Mouse (Mus musculus) layer of hippocampus, adult 18-20 months (tissue): ENCODE measurements around the gene Pla2g6. TPM values are rescaled to one million over a fixed set of nuclear protein-coding genes. Genes with fewer than 3 reads are reported as not detected.
A peak's percentile ranks its signal among the peaks of the same experiment; 100 is the strongest.

Source experiments
- DNase-seq, 2 experiments: peaks; one replicate each; pipeline ENCODE4 v3.0.0; 2022; ENCODE audit warnings: low spot score in 2 of 2
- total RNA-seq, 2 experiments: library from RNA; stranded (reverse); gene quantifications; 2 replicates each; pipeline ENCODE4 v1.2.3; 2021

The Pla2g6 gene
- total RNA-seq, 2 experiments from 2014 or later, result 23.0 to 23.1 TPM

DNA sequence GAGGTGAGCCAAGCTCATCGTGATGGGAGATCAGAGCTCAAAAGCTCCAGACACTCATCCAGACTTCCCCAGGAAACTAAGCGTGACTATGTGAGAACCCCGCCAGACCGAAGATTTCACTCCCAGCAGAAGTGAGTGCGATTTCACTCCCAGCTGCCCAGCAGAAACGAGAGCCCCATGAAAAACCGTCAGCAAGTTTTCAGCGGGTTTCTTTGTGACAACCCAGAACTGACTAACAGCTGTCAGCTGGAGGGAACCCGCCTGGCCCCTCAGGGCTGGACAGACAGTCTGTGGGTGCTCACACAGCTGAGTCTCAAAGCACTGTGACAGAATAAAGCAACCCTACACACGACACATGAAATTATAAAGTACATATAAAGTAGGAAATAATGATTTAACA is 50.5 kb downstream of the Pla2g6 start:
- no peak for DNase-seq

DNA sequence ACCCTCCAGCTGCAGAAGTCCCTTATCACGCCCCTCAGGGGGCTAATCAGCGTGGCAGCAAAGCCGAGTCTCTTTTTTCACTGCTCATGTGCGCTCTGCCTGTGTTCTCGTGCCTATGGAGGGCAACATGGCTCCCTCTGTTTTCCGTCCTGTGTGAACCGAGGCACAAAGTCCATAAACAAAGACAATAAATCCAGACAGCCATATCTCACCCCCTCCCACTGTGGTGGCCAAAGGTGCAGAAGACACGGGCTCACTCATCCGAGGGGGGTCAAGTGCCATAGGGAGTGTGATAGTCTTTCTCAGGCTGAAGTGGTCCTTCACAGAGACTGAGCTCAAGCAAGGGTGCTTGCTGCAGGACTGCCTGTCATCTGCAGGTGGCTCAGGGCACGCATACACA is 55.2 kb downstream of the Pla2g6 start:
- no peak for DNase-seq

DNA sequence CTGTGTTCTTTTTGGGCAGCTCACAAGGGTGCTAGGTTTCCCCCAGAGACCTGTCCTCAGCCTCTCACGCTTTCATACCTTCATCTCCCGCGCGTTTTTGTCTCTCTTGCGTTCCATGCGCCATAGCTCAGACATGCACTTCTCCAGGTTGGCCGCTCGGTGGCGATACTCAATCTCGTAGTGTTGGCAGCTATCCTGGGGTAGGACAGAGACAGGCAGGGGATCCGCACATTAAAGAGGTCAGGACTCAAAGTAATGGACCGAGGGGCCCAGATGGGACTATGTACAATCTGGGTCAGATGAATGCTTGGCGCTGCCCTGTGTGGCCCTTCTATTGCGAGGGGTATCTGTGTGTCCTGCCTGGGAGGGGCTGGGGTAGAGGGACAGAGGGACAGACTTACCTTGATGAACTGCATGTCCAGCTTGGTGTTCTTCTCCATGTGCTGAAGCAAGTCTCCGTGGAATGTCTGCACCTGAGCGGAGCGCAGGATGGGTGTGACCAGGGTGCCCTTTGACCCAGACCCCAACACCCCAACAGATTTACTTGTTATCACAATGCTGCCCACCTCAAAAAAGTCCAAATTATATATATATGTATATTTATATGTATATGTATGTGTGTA is 57.0 kb downstream of the Pla2g6 start:
- peak in 1 of 2 experiments; percentile 25 for DNase-seq

DNA sequence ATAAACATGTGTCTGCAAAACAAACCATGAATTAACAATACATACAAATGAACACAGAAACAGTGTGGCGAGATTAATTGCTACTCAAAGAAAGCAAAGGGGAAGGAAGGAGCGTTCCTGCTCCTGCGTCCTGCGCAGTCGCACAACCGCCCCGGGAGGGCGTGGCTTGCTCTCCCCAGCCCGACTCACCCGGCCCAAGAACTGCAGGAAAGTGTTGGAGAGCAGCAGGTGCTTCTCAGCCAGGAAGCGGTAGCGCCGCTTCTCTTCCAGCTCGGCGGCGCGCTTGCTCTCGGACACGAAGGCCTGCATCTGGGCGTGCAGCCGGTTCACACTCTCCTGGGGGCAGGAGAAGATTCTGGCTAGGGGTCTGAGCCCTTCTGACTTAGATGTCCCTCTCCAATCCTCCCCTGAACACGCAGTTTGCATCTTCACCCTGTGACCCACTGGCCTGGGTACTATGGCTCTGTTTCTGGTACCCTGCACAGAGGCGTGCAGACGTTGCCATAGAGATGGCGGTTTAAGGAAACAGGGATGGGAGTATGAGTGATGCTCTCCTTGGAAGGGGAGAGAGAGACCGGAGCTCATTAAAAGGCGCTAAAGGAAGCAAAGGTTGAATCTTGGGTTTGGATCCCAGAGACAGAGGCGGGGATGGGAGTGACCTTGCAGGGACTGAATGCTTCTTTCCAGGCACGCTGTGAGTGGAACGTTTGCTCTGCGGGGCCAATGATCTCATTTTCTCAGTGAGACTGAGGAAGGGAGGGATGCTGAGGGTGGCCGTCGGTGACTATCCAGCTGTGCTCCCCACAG is 57.7 kb downstream of the Pla2g6 start:
- peak in 1 of 2 experiments; percentile 36 for DNase-seq

DNA sequence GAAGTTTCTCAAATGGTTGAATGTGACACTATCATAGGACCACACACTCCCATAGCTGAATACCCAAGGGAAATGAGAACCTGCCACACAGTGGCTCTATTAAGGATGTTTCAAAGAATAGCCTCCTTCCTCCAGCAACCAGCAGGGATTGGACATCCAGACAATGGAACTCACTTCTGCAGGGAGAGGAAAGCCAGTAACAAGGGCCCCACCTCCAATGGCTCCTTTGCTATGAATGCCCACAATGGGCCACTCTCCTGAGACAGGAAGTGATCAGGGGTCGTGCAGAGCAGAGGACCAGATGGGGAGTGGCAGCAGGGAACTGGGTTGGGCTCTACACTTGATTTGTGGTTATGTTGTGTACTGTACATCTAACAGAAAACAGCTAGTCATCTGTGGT is 59.7 kb downstream of the Pla2g6 start:
- DNase-seq, result no peak

DNA sequence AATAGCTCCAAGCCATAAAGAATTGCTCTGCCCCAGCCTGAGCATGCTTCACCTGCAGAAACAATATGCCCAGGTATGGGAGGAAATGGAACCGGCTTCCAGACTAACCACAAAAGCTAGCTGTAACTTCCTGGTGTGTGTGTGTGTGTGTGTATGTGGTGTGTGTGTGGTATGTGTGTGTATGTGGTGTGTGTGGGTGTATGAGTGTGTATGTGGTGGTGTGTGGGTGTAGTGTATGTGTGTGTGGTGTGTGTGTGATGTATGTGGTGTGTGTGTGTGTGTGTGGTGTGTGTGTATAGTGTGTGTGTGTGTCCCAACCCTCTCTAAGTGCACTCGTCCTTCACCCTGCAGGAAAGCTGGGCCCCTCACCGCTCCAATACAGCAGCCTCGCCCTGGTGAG is 62.8 kb downstream of the Pla2g6 start:
- DNase-seq, result no peak

DNA sequence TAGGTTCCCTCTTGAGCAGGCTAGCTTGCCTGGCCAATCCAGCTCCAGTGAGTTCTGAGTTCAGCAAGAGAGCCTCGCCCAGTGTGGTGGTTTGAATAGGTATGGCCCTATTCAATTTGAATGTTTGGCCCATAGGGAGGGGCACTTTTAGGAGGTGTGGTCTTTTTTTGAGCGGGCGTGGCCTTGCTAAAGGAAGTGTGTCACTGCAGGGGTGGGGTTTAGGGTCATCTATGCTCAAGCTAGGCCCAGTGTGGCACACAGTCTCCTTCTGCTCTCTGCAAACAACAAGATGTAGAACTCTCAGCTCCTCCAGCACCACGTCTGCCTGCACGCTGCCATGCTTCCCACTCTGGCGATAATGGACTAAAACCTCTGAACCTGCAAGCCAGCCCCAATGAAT is 64.5 kb downstream of the Pla2g6 start:
- DNase-seq, result no peak

DNA sequence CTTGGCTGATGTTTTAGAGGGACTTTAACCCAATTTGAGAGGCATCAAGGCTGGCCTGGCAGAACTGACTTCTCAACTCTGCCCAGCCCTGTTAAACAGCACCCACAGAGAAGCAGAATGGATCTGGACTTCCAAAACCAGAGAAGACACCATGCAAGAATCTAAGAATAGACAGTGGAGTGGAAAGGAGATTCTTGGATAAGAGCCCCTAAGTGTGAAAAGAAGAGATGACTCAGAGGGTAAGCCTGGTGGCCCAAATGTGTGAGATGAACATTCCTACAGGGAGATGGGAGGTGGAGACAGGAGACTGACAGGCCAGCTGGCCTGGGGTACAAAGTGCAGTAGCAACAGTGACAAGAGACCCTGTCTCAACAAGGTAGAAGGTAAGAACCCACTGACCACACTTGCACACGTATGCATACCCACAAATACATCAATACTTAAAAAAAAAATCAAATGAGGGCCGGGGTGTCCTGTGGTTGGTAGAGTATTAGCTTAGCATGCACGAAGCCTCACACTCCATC is 65.3 kb downstream of the Pla2g6 start:
- DNase-seq, result no peak

DNA sequence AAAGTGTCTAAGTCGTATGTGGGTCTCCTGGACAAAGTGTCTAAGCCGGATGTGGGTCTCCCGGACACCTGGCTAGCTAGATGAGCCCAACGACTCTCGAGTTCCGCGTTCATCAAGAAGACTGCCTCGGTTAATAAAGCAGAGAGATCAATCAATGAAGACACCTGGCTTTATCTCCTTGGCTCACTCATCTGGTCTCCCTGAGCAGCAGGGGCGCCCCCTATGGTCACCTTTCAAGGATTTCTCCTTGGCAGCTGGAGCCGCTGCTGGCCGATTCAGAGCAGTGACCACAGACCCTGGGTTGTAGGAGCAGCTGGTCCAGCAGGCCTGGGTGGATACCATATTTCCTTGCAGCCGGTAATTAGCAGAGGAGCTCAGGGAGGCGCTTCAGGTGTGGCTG is 65.8 kb downstream of the Pla2g6 start:
- no peak for DNase-seq

DNA sequence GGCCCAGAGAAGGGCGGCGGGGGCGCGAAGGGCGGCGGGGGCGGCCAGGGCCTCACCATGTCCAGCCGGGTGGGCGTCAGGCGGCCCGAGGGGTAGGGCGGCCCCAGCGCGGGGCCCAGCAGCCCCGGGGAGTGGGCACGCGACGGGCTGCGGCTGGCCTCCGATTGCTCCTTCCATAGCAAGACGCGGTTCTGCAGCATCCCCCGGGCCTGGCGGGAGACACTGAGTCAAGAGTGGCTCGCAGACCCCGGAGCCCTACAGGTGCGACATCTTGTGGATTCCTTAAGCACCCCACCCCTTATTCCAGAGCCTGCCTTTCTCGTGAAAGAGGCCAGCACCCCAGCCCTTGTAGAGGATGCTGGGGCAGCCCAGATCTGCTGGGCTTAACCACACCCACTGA is 66.4 kb downstream of the Pla2g6 start:
- no peak for DNase-seq

DNA sequence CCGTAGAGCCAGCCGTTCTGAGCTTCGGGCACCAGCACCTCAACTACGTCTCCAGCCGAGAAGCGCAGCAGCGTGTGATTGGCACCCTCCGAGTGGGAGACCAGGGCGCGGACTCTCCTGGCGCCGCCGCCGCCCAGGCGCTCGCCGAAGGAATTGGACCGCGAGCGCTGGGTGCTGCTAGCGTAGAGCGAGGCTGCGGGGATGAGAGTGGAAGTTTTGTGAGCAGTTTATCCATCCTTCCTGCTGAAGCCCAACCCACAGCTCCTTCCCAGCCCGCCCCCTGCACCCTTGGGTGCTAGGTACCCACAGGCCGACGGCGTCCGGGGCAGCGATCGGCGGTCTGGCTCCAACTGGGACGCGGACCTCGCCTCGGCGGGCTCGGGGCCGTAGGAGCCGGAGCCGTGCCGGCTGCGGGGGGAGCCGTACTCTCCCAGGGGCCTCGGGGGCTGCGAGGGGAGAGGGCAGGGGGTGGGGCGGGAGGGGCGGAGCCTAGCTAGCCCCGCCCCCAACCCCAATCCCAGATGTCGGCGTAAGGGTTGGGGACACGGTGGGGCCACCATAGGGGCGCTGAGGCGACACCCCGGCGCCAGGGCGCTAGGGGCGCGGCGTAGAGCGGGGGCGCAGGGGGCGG is 67.0 kb downstream of the Pla2g6 start:
- DNase-seq, result peak in 1 of 2 experiments; percentile 29

DNA sequence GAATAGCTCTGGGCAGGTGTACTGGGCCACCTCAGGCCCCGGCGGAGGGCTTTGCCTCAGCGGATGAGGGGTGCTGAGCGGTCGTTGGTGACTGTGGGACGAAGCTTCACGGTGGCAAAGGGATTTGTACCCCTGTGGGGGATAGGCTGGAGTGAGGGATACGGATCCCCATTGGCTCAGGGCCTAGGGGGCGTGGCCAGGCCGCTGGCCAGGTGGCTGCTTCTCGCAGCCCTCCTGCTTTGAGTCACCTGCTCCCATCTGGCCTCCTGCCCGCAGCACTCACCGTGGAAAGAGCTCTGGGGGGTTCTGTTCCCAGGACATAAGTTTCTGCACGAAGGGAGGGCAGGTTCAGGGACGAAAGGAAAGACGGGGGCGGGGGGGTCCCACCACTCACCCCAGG is 69.7 kb downstream of the Pla2g6 start:
- DNase-seq, result no peak

DNA sequence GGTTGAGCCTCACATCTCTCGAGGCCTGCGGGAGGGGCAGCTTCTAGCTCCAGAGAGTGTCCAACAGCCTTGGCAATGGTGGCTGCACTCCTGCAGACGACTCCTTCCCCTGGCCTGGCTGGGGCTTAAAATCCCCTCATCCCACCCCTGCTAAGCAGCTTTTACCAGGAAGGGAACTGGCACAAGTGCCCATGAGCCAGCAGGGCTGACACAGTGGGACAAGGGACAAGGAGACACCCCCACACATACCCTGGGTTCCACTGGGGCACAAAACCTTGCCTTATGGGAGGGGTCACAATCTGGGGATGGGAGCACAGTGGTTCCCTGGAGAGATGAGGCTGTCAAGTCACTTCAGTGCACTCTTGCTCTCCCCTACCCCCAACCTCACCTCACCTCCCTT is 73.5 kb downstream of the Pla2g6 start, which contains the start of gene Slc16a8:
Slc16a8 (minus strand) TSS at position 101 of the 400 bp plus-strand sequence.
- DNase-seq, result no peak

DNA sequence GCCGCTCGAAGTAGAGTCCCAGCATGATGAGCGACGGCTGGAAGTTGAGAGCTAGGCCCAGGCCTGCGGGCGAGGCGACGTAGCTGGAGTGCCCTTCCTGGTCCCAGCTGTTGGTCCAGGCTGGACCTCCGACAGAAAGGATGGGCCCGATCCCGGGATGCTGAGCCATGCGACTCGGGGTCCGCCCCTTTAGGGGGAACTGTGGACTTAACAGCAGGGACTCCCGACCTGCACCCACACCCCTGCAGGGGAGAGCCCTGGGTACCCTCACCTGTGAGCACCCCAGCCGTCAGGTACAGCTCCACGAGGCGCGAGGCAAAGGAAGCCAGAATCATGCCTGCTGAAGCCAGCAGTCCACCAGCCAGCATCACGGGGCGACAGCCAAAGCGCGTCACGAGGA is 75.6 kb downstream of the Pla2g6 start:
- no peak for DNase-seq

DNA sequence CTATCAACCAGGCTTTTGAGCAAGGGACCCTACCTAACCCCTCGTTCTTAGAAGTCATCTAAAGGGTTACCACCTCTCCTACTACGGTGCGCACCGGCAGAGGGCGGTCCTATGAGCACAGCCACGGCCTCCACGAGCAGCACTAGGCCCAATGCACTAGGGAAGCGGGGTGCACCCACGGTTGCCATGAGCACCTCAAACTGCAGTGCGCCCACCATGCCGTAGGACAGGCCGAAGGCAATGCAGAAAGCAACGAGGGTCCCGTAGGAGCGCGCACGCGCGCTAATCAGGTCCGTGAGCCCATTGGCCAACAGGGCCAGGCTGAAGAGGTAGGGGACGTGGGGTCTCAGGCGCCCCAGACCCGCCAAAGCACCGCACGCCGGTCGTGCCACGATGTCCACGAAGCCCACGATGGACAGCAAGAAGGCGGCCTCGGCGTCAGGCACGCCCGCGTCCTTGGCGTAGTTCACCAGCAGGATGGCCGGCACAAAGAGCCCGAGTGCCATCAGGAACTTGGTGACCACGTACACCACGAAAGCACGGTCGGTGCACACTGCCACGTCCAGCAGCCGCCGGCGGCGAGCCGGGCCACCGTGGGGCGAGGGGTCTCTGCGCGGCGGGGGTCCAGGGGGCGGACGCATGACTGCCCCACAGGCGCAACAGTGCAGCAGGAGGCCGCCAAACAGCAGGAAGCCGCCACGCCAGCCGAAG is 76.3 kb downstream of the Pla2g6 start:
- DNase-seq, result peak in 1 of 2 experiments; percentile 38

DNA sequence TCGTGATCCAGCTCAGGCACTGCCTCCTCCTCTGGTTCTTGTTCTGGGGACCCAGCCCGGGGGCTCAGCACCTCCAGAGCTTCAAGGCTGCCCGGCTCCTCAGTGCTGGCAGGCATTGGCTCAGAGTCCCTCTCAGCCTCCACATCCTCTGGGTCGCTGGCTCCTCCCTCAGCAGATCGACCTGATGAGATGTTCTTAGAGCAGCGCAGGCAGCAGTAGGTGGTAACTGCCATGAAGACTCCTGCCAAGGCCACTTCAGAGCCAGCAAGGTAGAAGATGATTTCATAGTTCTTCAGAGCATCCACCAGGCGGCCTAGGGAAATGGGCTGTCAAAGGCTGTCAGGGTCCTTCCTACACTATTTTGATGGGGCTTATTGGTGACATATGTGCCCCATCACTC is 77.0 kb downstream of the Pla2g6 start:
- no peak for DNase-seq

DNA sequence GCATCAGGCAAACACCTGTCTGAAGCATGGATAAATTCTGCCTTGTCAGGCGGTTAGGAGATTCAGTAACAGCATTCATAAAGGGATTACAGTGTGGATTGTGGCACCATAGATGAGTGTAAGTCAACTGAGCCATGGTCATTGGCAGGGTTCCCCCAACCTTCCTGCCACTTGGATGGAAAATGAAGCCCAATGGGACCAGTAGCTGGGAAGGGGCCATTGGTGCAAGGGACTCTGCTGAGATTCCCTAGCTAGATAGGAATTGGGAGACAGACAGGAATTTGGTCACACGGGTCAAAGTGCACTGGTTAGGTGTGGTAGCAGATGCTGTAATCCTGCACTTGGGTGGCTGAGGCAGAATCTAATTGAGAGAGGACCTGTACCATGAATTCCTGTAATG is 78.0 kb downstream of the Pla2g6 start:
- DNase-seq, result no peak

DNA sequence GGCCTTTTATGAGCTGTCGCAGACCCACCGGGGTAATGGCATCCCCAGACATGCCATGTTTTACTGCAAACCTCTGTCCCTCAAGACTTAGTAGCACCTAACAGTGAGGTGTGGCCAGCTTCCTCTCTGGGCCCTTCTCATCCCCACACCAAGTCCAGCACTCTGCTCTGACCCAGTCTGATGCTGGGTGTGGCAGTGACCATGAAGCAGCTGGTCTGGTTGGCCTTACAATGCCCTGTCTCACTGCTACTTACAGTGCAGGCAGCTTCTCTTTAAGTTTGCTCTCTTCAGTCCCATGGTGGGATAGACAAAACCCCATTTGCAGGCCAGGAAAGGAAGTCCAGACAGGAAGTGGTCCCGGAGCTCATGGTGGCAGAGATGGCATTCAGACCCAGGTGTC is 82.9 kb downstream of the Pla2g6 start:
- no peak for DNase-seq

DNA sequence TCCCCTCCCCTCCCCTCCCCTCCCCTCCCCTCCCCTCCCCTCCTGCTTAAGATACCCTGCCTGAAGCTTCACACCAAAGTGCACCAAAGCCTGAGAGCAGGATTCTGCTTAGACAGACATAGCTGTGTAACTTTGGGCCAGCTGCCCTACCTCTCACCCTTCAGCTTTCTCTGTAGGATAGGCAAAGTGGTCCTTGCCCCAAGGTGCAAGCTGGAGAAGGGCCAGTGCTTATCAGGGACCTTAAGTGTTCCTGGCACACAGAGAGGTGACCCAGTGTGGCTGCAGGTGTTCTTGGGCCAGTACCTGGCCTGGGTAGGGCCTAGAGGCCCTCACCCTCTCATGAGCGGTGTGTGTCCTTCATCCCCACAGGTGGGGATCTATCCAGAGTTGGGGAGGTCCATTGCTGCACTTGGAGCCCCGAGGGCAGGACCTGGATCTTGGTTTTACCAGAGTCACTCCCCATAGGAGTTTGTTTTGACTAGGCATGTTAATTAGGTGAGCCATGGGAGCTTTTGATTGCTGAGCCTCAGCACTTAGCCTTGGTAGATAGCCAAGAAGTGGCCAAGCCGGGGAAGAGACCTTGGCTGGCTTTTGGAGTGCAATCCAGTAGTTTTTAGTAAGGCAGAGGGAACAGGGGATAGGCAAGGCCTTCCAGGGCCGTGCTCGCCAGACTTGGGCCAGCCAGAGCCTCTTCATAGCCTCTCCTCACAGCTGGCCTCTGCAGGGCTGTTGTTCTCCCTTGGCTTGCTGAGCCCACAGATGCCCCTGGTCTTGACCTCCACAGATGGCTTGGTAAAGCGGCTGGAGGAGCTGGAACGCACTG is 83.9 kb downstream of the Pla2g6 start:
- DNase-seq, result no peak

DNA sequence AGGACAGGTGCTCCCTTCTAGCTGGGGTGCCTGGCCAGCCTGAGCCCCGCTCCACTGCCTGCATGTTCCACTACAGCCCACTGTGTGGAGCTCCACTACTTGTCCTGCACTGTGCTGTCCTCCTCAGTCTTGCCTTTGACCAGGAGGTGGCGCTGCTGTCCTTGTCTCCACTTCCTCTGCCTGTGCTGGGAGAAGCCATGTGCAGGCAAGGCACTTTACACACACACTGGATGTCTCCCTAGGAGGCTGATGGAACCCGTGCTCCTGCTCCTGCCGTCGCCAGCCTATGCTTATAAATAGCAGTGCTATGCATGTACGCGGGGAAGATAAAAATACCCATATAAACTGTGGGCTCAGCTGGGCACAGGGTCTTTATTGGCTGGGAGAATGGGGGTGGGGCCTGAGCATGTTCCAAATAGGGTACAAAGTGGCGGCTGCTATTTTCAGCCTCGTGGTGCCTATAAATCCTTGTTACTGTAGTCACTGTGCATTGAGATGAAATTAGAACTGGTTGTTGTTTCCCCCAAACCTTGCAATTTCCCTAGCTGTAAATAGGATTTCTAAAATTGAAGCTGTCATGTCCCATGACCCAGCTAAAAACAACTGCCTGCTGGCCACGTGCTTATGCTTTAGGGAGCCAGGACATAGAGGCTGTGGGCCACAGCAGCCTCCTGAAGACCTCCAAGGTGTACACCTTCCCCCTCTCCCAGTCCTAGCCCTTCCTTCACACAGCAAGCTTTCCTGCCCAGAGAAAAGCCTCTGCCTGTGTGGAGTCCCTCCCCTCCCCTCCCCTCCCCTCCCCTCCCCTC is 84.8 kb downstream of the Pla2g6 start:
- peak; percentile 96 to 99 for DNase-seq
